Mouse (Mus musculus): Measurements from ENCODE around the gene Ciita. TPM values are rescaled to one million over a fixed set of nuclear protein-coding genes. Genes with fewer than 3 reads are reported as not detected.

The Ciita gene
- polyA plus RNA-seq, 1 experiment from 2014 or later: 0.35 TPM

DNA sequence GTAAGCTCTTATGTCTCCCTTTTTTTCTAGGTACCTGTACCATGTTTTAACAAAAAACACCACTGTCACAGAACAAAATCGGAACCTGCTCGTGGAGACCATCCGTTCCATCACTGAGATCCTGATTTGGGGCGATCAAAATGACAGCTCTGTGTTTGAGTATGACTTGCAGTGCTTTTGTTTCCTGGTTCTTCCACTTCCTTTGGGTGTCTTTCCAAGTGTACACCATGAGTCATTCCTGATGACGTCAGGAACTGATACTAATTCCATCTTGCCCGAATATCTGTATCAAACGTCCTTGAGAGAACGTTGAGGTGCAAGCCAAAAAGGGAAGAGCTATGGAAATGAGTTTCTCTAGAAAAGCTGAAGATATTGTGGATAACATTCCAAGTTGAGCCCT lies 80.1 kb downstream of the Ciita start:
- Histone ChIP-seq H3K4me3 (ENCODE audit: low read depth, low read length) (no peak overlapping the region), H3K4me2 (ENCODE audit: low read depth, low read length) (no peak overlapping the region), H3K36me3 (ENCODE audit: control insufficient read depth, insufficient read depth, low read length) (peaks cover 20% of the 10 kb centered on the region; the same call in 1 of the 2 replicates), H3K9ac (ENCODE audit: low read depth, low read length) (no peak overlapping the region), H3K9me3 (ENCODE audit: control insufficient read depth, low read length) (no peaks in the 10 kb centered on the region), H3K4me1 (ENCODE audit: control insufficient read depth, insufficient read depth, low read length) (no peaks in the 10 kb centered on the region), H3K27me3 (replicated peaks; ENCODE audit: control insufficient read depth, insufficient read depth, low read length) (no peaks in the 10 kb centered on the region), H3K27ac (replicated peaks; ENCODE audit: low read depth, low read length) (no peak overlapping the region)
- ATAC-seq (ENCODE audit: low read depth) (no peak), DNase-seq (ENCODE audit: low spot score) (no peak)
- 91% methylated on average over 8 of the region's 8 CpGs for WGBS

DNA sequence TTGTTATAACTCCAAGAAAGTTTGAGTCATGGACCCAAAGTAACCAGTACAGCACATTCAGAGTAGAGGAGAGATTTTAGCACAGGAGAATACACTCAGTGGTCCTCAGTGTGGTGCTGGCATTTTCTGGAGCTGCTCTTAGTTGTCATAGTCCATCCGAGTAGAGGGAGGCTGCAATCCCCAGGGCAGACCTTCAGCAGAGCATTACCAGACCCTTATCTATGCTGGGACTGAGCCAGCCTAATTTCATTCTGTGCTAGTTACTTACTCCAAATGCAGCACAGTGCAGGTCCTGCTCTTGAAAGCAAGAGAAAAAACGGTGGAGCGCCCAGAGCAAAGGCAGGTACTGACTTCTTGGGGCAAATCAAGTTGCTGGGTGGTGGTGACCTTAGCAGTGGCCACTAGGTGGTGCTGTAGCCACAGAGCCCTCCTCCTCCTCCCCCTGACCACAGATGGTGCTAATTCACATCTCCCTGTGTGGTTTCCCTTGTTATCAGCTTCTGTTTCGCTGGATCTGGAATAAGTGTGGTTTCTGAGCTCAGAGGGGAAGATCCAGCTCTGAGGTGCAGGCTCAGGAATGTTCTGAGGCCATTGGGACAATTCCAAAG lies 85.5 kb downstream of the Ciita start:
- 31% methylated on average over 4 of the region's 4 CpGs for WGBS
- peak; percentile 80 for DNase-seq (ENCODE audit: low spot score)

DNA sequence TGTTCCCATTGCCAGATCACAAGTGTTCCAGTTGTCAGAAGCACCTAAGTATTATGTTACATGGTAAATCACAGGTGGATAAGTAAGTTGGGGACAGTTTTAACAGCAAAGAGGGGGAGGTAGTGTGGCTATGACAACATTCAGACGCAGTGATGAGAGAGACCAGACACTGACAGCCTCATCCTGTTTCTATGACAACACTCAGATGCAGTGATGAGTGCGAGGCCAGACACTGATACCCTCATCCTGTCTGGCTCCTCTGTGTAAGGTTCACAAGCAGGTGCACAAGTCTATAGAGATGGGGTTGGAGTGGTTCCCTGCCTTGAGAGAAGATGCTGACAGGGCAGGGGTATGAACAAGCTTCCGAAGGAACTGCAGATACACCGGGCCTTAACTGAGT lies 87.3 kb downstream of the Ciita start:
- Histone ChIP-seq H3K27me3 (replicated peaks; ENCODE audit: control insufficient read depth, insufficient read depth, low read length) (no peaks in the 10 kb centered on the region), H3K9me3 (ENCODE audit: control insufficient read depth, low read length) (no peaks in the 10 kb centered on the region), H3K4me3 (ENCODE audit: low read depth, low read length) (no peak overlapping the region), H3K4me1 (ENCODE audit: control insufficient read depth, insufficient read depth, low read length) (no peaks in the 10 kb centered on the region), H3K4me2 (ENCODE audit: low read depth, low read length) (no peak overlapping the region), H3K27ac (replicated peaks; ENCODE audit: low read depth, low read length) (no peak overlapping the region), H3K9ac (ENCODE audit: low read depth, low read length) (no peak overlapping the region), H3K36me3 (ENCODE audit: control insufficient read depth, insufficient read depth, low read length) (peaks cover 25% of the 10 kb centered on the region)
- DNase-seq (ENCODE audit: low spot score) (no peak), ATAC-seq (ENCODE audit: low read depth) (no peak)
- 93% methylated on average over 4 of the region's 4 CpGs for WGBS

More for the DNA sequence above, 85.5 kb downstream of the Ciita start:
- Histone ChIP-seq H3K27me3 (replicated peaks; ENCODE audit: control insufficient read depth, insufficient read depth, low read length) (no peaks in the 10 kb centered on the region), H3K4me2 (ENCODE audit: low read depth, low read length) (no peak overlapping the region), H3K9me3 (ENCODE audit: control insufficient read depth, low read length) (no peaks in the 10 kb centered on the region), H3K36me3 (ENCODE audit: control insufficient read depth, insufficient read depth, low read length) (peaks cover 28% of the 10 kb centered on the region), H3K4me1 (ENCODE audit: control insufficient read depth, insufficient read depth, low read length) (no peaks in the 10 kb centered on the region), H3K27ac (replicated peaks; ENCODE audit: low read depth, low read length) (no peak overlapping the region), H3K4me3 (ENCODE audit: low read depth, low read length) (no peak overlapping the region), H3K9ac (ENCODE audit: low read depth, low read length) (no peak overlapping the region)
- peak; percentile 80 for ATAC-seq (ENCODE audit: low read depth)

DNA sequence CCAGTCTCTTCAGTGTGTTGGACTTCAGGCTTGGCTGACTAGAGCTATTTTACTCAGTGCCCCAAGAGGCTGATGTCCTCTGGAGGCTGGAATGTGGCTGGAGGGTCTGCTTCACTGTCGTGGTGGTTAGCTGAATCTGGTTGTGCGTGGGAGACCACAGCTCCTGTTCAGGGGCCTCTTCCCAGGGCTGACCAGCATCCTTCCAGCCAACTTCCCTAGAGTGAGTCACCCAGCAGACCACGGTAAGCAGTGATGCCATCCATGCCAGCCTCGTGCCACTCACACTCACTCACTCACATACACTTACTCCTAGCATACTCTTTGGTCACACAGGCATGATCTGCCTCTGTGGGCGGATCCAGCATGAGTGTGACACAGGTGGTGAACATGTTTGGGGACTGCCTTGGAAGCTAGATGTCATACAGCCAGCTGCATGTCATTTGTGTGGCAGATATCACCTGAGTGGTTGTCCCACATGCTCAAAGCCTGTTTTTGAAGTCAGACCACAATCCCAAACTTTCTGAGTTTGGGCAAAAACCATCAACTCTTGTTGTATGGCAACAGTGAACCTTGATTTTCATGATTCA lies 90.0 kb downstream of the Ciita start:
- 76% methylated on average over 5 of the region's 5 CpGs for WGBS
- no peaks in the 10 kb centered on the region for H3K9me3 ChIP-seq (ENCODE audit: control insufficient read depth, low read length)
- no peak overlapping the region for H3K4me2 ChIP-seq (ENCODE audit: low read depth, low read length)
- H3K9ac ChIP-seq (ENCODE audit: low read depth, low read length): no peak overlapping the region
- no peak overlapping the region for H3K27ac ChIP-seq (replicated peaks; ENCODE audit: low read depth, low read length)
- H3K36me3 ChIP-seq (ENCODE audit: control insufficient read depth, insufficient read depth, low read length): peaks cover 35% of the 10 kb centered on the region
- ATAC-seq (ENCODE audit: low read depth) (no peak), DNase-seq (ENCODE audit: low spot score) (no peak)
- H3K27me3 ChIP-seq (replicated peaks; ENCODE audit: control insufficient read depth, insufficient read depth, low read length): no peaks in the 10 kb centered on the region
- H3K4me1 ChIP-seq (ENCODE audit: control insufficient read depth, insufficient read depth, low read length): no peaks in the 10 kb centered on the region
- H3K4me3 ChIP-seq (ENCODE audit: low read depth, low read length): no peak overlapping the region

DNA sequence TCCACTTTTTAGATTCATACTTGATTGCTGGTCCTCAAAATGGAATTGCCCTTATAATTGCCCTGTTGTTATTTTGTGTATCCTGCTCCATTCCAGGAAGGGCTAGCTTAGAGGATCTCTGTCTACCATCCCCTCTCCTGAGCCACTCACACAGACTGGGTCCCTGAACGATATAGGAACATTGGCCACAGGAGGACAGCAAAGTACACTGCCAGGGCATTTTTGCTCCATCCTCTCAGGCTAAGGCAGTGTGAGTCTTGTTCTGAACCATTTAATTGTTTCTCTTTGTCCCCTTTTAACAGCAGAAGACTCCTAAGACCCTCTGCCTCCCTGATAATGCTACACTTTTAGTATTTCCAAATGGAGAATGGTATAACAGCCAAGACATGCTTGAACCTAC lies 90.8 kb downstream of the Ciita start:
- no peaks in the 10 kb centered on the region for H3K27me3 ChIP-seq (replicated peaks; ENCODE audit: control insufficient read depth, insufficient read depth, low read length)
- no peak overlapping the region for H3K9ac ChIP-seq (ENCODE audit: low read depth, low read length)
- peaks cover 37% of the 10 kb centered on the region for H3K36me3 ChIP-seq (ENCODE audit: control insufficient read depth, insufficient read depth, low read length)
- no peaks in the 10 kb centered on the region for H3K9me3 ChIP-seq (ENCODE audit: control insufficient read depth, low read length)
- 68% methylated on average over 1 of the region's 1 CpGs for WGBS
- DNase-seq (ENCODE audit: low spot score) (no peak), ATAC-seq (ENCODE audit: low read depth) (no peak)
- H3K4me1 ChIP-seq (ENCODE audit: control insufficient read depth, insufficient read depth, low read length): no peaks in the 10 kb centered on the region
- H3K4me2 ChIP-seq (ENCODE audit: low read depth, low read length): no peak overlapping the region
- no peak overlapping the region for H3K4me3 ChIP-seq (ENCODE audit: low read depth, low read length)
- H3K27ac ChIP-seq (replicated peaks; ENCODE audit: low read depth, low read length): no peak overlapping the region

DNA sequence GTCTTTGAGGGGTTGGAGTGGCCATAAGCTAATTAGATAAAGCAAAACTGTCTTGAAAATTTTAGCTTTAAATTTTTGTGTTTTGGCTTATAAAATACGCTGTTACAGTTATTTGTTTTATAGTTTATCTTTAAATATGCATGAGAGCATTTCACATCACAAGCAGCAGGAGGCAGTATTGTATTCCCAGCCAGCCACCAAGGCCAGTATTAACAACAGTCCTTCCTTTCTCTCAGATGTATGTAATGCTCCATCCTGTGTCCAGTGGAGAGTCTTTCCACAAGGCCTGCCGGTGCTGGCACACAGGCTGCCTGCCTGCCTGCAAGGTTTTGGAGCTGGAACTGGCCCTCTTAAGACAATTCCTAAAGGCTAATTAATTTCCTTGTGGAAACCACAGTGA lies 92.0 kb downstream of the Ciita start:
- peak; percentile 31 for DNase-seq (ENCODE audit: low spot score)
- WGBS: 53% methylated on average over 2 of the region's 2 CpGs

DNA sequence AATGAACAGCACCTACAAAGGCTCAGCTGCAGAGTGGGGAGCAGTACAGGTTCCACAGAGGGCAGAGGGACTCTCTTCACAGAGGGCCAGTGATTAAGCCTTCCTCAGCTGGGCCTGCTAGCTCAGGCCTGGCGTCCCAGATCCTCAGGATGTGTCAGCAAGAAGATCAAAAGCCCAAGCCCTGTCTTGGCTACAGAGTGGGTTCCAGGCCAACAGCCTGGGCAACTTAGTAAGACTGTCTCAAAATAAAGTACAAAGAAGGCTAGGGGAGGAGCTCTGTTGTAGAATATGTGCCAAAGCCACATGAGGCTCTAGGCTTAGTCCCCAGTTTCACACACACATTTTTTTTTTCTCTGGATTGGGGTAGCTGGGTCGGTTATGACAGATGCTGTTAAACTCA lies 95.1 kb downstream of the Ciita start:
- H3K27ac ChIP-seq (replicated peaks; ENCODE audit: low read depth, low read length): no peak overlapping the region
- H3K4me1 ChIP-seq (ENCODE audit: control insufficient read depth, insufficient read depth, low read length): no peaks in the 10 kb centered on the region
- H3K9ac ChIP-seq (ENCODE audit: low read depth, low read length): no peak overlapping the region
- no peak overlapping the region for H3K4me2 ChIP-seq (ENCODE audit: low read depth, low read length)
- ATAC-seq (ENCODE audit: low read depth) (no peak), DNase-seq (ENCODE audit: low spot score) (no peak)
- WGBS: 64% methylated on average over 2 of the region's 2 CpGs
- no peaks in the 10 kb centered on the region for H3K27me3 ChIP-seq (replicated peaks; ENCODE audit: control insufficient read depth, insufficient read depth, low read length)
- H3K36me3 ChIP-seq (ENCODE audit: control insufficient read depth, insufficient read depth, low read length): peaks cover 56% of the 10 kb centered on the region
- no peak overlapping the region for H3K4me3 ChIP-seq (ENCODE audit: low read depth, low read length)
- no peaks in the 10 kb centered on the region for H3K9me3 ChIP-seq (ENCODE audit: control insufficient read depth, low read length)

More for the DNA sequence above, 92.0 kb downstream of the Ciita start:
- no peak overlapping the region for H3K27ac ChIP-seq (replicated peaks; ENCODE audit: low read depth, low read length)
- H3K9ac ChIP-seq (ENCODE audit: low read depth, low read length): no peak overlapping the region
- no peak for ATAC-seq (ENCODE audit: low read depth)
- H3K4me3 ChIP-seq (ENCODE audit: low read depth, low read length): no peak overlapping the region
- H3K4me1 ChIP-seq (ENCODE audit: control insufficient read depth, insufficient read depth, low read length): no peaks in the 10 kb centered on the region
- no peak overlapping the region for H3K4me2 ChIP-seq (ENCODE audit: low read depth, low read length)
- H3K27me3 ChIP-seq (replicated peaks; ENCODE audit: control insufficient read depth, insufficient read depth, low read length): no peaks in the 10 kb centered on the region
- no peaks in the 10 kb centered on the region for H3K9me3 ChIP-seq (ENCODE audit: control insufficient read depth, low read length)
- peaks cover 43% of the 10 kb centered on the region for H3K36me3 ChIP-seq (ENCODE audit: control insufficient read depth, insufficient read depth, low read length)

DNA sequence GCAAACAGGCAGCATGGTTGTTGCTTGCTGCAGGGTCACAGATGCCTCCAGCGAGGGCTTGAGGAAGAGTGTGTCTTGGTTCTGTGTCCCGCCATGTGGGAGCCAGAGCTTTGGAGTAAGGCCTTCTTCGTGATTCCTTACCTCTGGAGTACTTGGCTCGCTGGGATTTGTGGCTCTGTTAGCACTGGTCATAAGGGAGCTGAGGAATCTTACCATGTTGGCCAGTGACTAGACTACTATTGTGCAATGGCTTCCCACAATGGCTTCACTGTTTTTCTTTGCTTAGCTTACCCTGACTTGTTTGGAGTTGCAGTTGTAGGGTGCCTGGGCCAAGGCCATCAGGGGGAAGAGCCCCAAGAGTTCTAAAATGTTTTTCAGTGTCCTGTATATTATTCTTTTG lies 96.1 kb downstream of the Ciita start:
- no peaks in the 10 kb centered on the region for H3K9me3 ChIP-seq (ENCODE audit: control insufficient read depth, low read length)
- H3K4me3 ChIP-seq (ENCODE audit: low read depth, low read length): no peak overlapping the region
- DNase-seq (ENCODE audit: low spot score): no peak
- H3K4me2 ChIP-seq (ENCODE audit: low read depth, low read length): no peak overlapping the region
- no peaks in the 10 kb centered on the region for H3K4me1 ChIP-seq (ENCODE audit: control insufficient read depth, insufficient read depth, low read length)
- WGBS: 87% methylated on average over 4 of the region's 4 CpGs
- H3K9ac ChIP-seq (ENCODE audit: low read depth, low read length): no peak overlapping the region
- ATAC-seq (ENCODE audit: low read depth): no peak
- no peaks in the 10 kb centered on the region for H3K27me3 ChIP-seq (replicated peaks; ENCODE audit: control insufficient read depth, insufficient read depth, low read length)
- H3K27ac ChIP-seq (replicated peaks; ENCODE audit: low read depth, low read length): no peak overlapping the region
- peaks cover 57% of the 10 kb centered on the region for H3K36me3 ChIP-seq (ENCODE audit: control insufficient read depth, insufficient read depth, low read length)

DNA sequence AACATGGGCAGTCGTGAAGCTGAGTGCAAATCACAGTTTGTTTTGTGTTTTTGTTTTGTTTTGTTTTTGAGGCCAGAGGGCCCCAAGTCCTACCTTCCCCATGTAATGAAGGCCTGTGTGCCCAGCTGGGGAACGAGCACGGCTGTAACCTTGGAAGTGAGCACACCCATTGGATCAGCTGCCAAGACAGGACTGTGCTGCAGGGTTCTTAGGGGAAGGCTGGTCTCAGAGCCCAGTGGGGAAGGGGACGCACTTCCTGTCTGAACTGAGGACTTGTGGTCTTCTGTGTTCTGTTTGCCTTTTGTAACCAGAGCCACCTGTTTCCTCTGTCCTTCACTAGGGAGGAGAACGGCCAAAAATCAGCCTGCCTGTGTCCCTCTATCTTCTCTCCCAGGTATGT lies 97.7 kb downstream of the Ciita start:
- ATAC-seq (ENCODE audit: low read depth) (no peak), DNase-seq (ENCODE audit: low spot score) (no peak)
- Histone ChIP-seq H3K27me3 (replicated peaks; ENCODE audit: control insufficient read depth, insufficient read depth, low read length) (no peaks in the 10 kb centered on the region), H3K9ac (ENCODE audit: low read depth, low read length) (no peak overlapping the region), H3K4me3 (ENCODE audit: low read depth, low read length) (no peak overlapping the region), H3K27ac (replicated peaks; ENCODE audit: low read depth, low read length) (no peak overlapping the region), H3K4me1 (ENCODE audit: control insufficient read depth, insufficient read depth, low read length) (no peaks in the 10 kb centered on the region), H3K9me3 (ENCODE audit: control insufficient read depth, low read length) (no peaks in the 10 kb centered on the region), H3K4me2 (ENCODE audit: low read depth, low read length) (no peak overlapping the region), H3K36me3 (ENCODE audit: control insufficient read depth, insufficient read depth, low read length) (peaks cover 62% of the 10 kb centered on the region)
- WGBS: 46% methylated on average over 5 of the region's 5 CpGs

Measured in embryonic facial prominence, embryonic 14.5 days (tissue).